Mouse (Mus musculus) heart, embryonic 13.5 days (tissue): ENCODE data around the gene Ssx2ip. TPM values are rescaled to one million over a fixed set of nuclear protein-coding genes. Genes with fewer than 3 reads are reported as not detected.
"Not testable (repeated sequence)": the region's sequence is repeated elsewhere in the genome, so short reads cannot be mapped to it uniquely, and the experiment has no call there.

ENCODE experiments used
- ATAC-seq: fragments of 200-750 bp; cut with Nextera tagmentation; 2 replicates; pipeline ENCODE4 v1.8.0; 2017; ENCODE audit warnings: moderate TSS enrichment; ENCODE audit not compliant: insufficient number of reproducible peaks, low FRiP score, low TSS enrichment; ENCODE audit errors: extremely low read depth
- H3K27ac ChIP-seq: fragments of 300-500 bp; sonication (generic); replicated peaks from 2 replicates; pipeline ENCODE4 v1.5.1; 2015; ENCODE audit warnings: moderate library complexity, mild to moderate bottlenecking, inconsistent platforms
- H3K27me3 ChIP-seq: fragments of 300-500 bp; sonication (generic); replicated peaks from 2 replicates; pipeline ENCODE4 v1.6.1; 2015; ENCODE audit warnings: mild to moderate bottlenecking, inconsistent platforms
- H3K36me3 ChIP-seq: fragments of 300-500 bp; sonication (generic); 2 replicates; pipeline ENCODE4 v1.6.1; 2015; ENCODE audit warnings: mild to moderate bottlenecking, inconsistent platforms
- H3K4me1 ChIP-seq: fragments of 300-500 bp; sonication (generic); 2 replicates; pipeline ENCODE4 v1.6.1; 2015; ENCODE audit warnings: inconsistent platforms
- H3K4me2 ChIP-seq: fragments of 300-500 bp; sonication (generic); 2 replicates; pipeline ENCODE4 v1.6.1; 2015; ENCODE audit warnings: inconsistent platforms, mild to moderate bottlenecking, moderate library complexity
- H3K4me3 ChIP-seq: fragments of 300-500 bp; sonication (generic); 2 replicates; pipeline ENCODE4 v1.5.1; 2015; ENCODE audit warnings: moderate library complexity, mild to moderate bottlenecking, inconsistent platforms
- H3K9ac ChIP-seq: fragments of 300-500 bp; sonication (generic); 2 replicates; pipeline ENCODE4 v1.6.1; 2015; ENCODE audit warnings: inconsistent platforms, mild to moderate bottlenecking, moderate library complexity
- H3K9me3 ChIP-seq: fragments of 300-500 bp; sonication (generic); 2 replicates; pipeline ENCODE4 v1.6.1; 2016; ENCODE audit warnings: inconsistent platforms
- WGBS: fragments of 180-500 bp; shearing (Covaris S2); methylation state at CpG from one replicate; pipeline ENCODE4 v1.1.7; 2015; ENCODE audit warnings: mixed read lengths; 5-methylcytosine and 5-hydroxymethylcytosine counted together
- polyA plus RNA-seq: library from polyadenylated mRNA; unstranded; fragments of >200 nt; fragmentation: Nextera tagmentation; extraction: Ambion mirVana; gene quantifications from 2 replicates; pipeline ENCODE4 v1.2.1, GENCODE M21; 2015

Gene Ssx2ip
- polyA plus RNA-seq, 1 experiment from 2014 or later: 18.7 TPM

GRCm38 (mm10) chr3:146419534-146419933 is 15.1 kb downstream of the Ssx2ip start:
- peak overlapping the region; percentile 62 for H3K27ac ChIP-seq
- 74% methylated on average over 9 of the region's 9 CpGs for WGBS
- H3K27me3 ChIP-seq: no peaks in the 10 kb centered on the region
- H3K4me1 ChIP-seq: peaks cover 18% of the 10 kb centered on the region
- no peak overlapping the region for H3K4me3 ChIP-seq
- no peaks in the 10 kb centered on the region for H3K9me3 ChIP-seq
- H3K4me2 ChIP-seq: no peak overlapping the region
- H3K9ac ChIP-seq: no peak overlapping the region
- ATAC-seq: no peak
- H3K36me3 ChIP-seq: peaks cover 49% of the 10 kb centered on the region

- Histone ChIP-seq H3K4me1 (peaks cover 22% of the 10 kb centered on the region), H3K36me3 (peaks cover 49% of the 10 kb centered on the region), H3K9ac (no peak overlapping the region), H3K27me3 (no peaks in the 10 kb centered on the region), H3K9me3 (no peaks in the 10 kb centered on the region), H3K4me3 (no peak overlapping the region), H3K4me2 (no peak overlapping the region), H3K27ac (no peak overlapping the region)
- WGBS: 85% methylated on average over 15 of the region's 15 CpGs
- ATAC-seq: no peak
Measured at GRCm38 (mm10) chr3:146419992-146420537, 15.6 kb downstream of the Ssx2ip start.

GRCm38 (mm10) chr3:146421787-146422186 is 17.3 kb downstream of the Ssx2ip start:
- ATAC-seq: no peak
- H3K4me1 ChIP-seq: peaks cover 23% of the 10 kb centered on the region
- no peak overlapping the region for H3K4me3 ChIP-seq
- no peak overlapping the region for H3K4me2 ChIP-seq
- H3K9ac ChIP-seq: no peak overlapping the region
- peaks cover 55% of the 10 kb centered on the region for H3K36me3 ChIP-seq
- no peaks in the 10 kb centered on the region for H3K27me3 ChIP-seq
- 53% methylated on average over 8 of the region's 8 CpGs for WGBS
- H3K27ac ChIP-seq: no peak overlapping the region
- no peaks in the 10 kb centered on the region for H3K9me3 ChIP-seq

- Histone ChIP-seq H3K27me3 (no peaks in the 10 kb centered on the region), H3K36me3 (peaks cover 63% of the 10 kb centered on the region), H3K27ac (no peak overlapping the region), H3K9ac (no peak overlapping the region), H3K4me3 (no peak overlapping the region), H3K4me2 (no peak overlapping the region), H3K4me1 (peaks cover 34% of the 10 kb centered on the region), H3K9me3 (no peaks in the 10 kb centered on the region)
- ATAC-seq: no peak
- 83% methylated on average over 7 of the region's 7 CpGs for WGBS
Measured at GRCm38 (mm10) chr3:146423710-146424109, 19.3 kb downstream of the Ssx2ip start.

- Histone ChIP-seq H3K4me1 (peaks cover 34% of the 10 kb centered on the region), H3K4me3 (no peak overlapping the region), H3K4me2 (no peak overlapping the region), H3K9ac (no peak overlapping the region), H3K27ac (no peak overlapping the region; the same call in 1 of the 2 replicates), H3K36me3 (peaks cover 61% of the 10 kb centered on the region), H3K27me3 (no peaks in the 10 kb centered on the region), H3K9me3 (no peaks in the 10 kb centered on the region)
- 48% methylated on average over 7 of the region's 7 CpGs for WGBS
- no peak for ATAC-seq
Measured at GRCm38 (mm10) chr3:146424306-146424900, 20.0 kb downstream of the Ssx2ip start.

- 57% methylated on average over 7 of the region's 7 CpGs for WGBS
- H3K27me3 ChIP-seq: no peaks in the 10 kb centered on the region
- H3K9ac ChIP-seq: no peak overlapping the region
- H3K27ac ChIP-seq: no peak overlapping the region
- H3K4me2 ChIP-seq: no peak overlapping the region
- no peak overlapping the region for H3K4me3 ChIP-seq
- H3K4me1 ChIP-seq: peaks cover 34% of the 10 kb centered on the region
- no peak for ATAC-seq
- H3K9me3 ChIP-seq: no peaks in the 10 kb centered on the region
- H3K36me3 ChIP-seq: peaks cover 55% of the 10 kb centered on the region
Measured at GRCm38 (mm10) chr3:146425902-146426301, 21.5 kb downstream of the Ssx2ip start.

GRCm38 (mm10) chr3:146426489-146426888 is 22.0 kb downstream of the Ssx2ip start:
- 91% methylated on average over 8 of the region's 8 CpGs for WGBS
- no peak for ATAC-seq
- Histone ChIP-seq H3K9me3 (no peaks in the 10 kb centered on the region), H3K27ac (no peak overlapping the region), H3K4me1 (peaks cover 34% of the 10 kb centered on the region), H3K4me3 (no peak overlapping the region), H3K9ac (no peak overlapping the region), H3K36me3 (peaks cover 58% of the 10 kb centered on the region), H3K4me2 (no peak overlapping the region), H3K27me3 (no peaks in the 10 kb centered on the region)

GRCm38 (mm10) chr3:146433063-146433462 is 28.6 kb downstream of the Ssx2ip start:
- not testable (repeated sequence) for H3K4me2 ChIP-seq, H3K27me3 ChIP-seq, H3K9ac ChIP-seq, H3K4me1 ChIP-seq, H3K27ac ChIP-seq, H3K9me3 ChIP-seq, H3K4me3 ChIP-seq, ATAC-seq
- 89% methylated on average over 11 of the region's 11 CpGs for WGBS
- peaks cover 82% of the 10 kb centered on the region for H3K36me3 ChIP-seq

- Histone ChIP-seq H3K9ac (no peak overlapping the region), H3K36me3 (peaks cover 82% of the 10 kb centered on the region), H3K27me3 (no peaks in the 10 kb centered on the region), H3K4me3 (no peak overlapping the region), H3K4me2 (no peak overlapping the region), H3K4me1 (no peaks in the 10 kb centered on the region), H3K9me3 (no peaks in the 10 kb centered on the region), H3K27ac (no peak overlapping the region)
- ATAC-seq: no peak
- whole genome bisulfite sequencing: 78% methylated on average over 14 of the region's 14 CpGs
Measured at GRCm38 (mm10) chr3:146433681-146434350, 29.4 kb downstream of the Ssx2ip start.

GRCm38 (mm10) chr3:146434686-146435085 is 30.2 kb downstream of the Ssx2ip start:
- 90% methylated on average over 8 of the region's 8 CpGs for whole genome bisulfite sequencing
- H3K4me1 ChIP-seq: no peaks in the 10 kb centered on the region
- no peak overlapping the region for H3K9ac ChIP-seq
- no peaks in the 10 kb centered on the region for H3K27me3 ChIP-seq
- H3K36me3 ChIP-seq: peaks cover 79% of the 10 kb centered on the region
- H3K4me2 ChIP-seq: no peak overlapping the region
- no peak overlapping the region for H3K27ac ChIP-seq
- no peak for ATAC-seq
- no peak overlapping the region for H3K4me3 ChIP-seq
- no peaks in the 10 kb centered on the region for H3K9me3 ChIP-seq

- H3K4me3 ChIP-seq: no peak overlapping the region
- H3K4me2 ChIP-seq: no peak overlapping the region
- H3K4me1 ChIP-seq: no peaks in the 10 kb centered on the region
- ATAC-seq: no peak
- no peak overlapping the region for H3K9ac ChIP-seq
- no peak overlapping the region for H3K27ac ChIP-seq
- no peaks in the 10 kb centered on the region for H3K9me3 ChIP-seq
- H3K27me3 ChIP-seq: no peaks in the 10 kb centered on the region
- 91% methylated on average over 11 of the region's 11 CpGs for WGBS
- peaks cover 78% of the 10 kb centered on the region for H3K36me3 ChIP-seq
Measured at GRCm38 (mm10) chr3:146435533-146435932, 31.1 kb downstream of the Ssx2ip start.

- no peaks in the 10 kb centered on the region for H3K4me1 ChIP-seq
- 90% methylated on average over 8 of the region's 8 CpGs for WGBS
- no peak overlapping the region for H3K4me3 ChIP-seq
- peaks cover 74% of the 10 kb centered on the region for H3K36me3 ChIP-seq
- no peak for ATAC-seq
- no peak overlapping the region for H3K27ac ChIP-seq
- H3K9me3 ChIP-seq: no peaks in the 10 kb centered on the region
- H3K9ac ChIP-seq: no peak overlapping the region
- no peaks in the 10 kb centered on the region for H3K27me3 ChIP-seq
- no peak overlapping the region for H3K4me2 ChIP-seq
Measured at GRCm38 (mm10) chr3:146436114-146436513, 31.7 kb downstream of the Ssx2ip start.
